Mouse (Mus musculus) brain, embryonic 14.5 days (tissue): ENCODE measurements at regions not wholly inside any gene's neighbourhood (a gene's known extent, or its start where the extent isn't known, plus 50 kb on each side); places are given as distances from the start of the nearest gene placed in this dataset.

ENCODE experiments used
- CTCF ChIP-seq: fragments of 200-500 bp; IDR thresholded peaks from 2 replicates; pipeline ENCODE4 v1.5.1; 2012; ENCODE audit warnings: inconsistent platforms, mild to moderate bottlenecking, moderate library complexity, borderline replicate concordance; ENCODE audit not compliant: insufficient read depth, insufficient read length; ENCODE audit errors: extremely low read depth
- POLR2A ChIP-seq: fragments of 200-500 bp; IDR thresholded peaks from 2 replicates; pipeline ENCODE4 v1.6.1; 2012; ENCODE audit warnings: mild to moderate bottlenecking, inconsistent platforms, borderline replicate concordance; ENCODE audit not compliant: poor library complexity, insufficient read depth, insufficient read length, severe bottlenecking; ENCODE audit errors: extremely low read depth

DNA sequence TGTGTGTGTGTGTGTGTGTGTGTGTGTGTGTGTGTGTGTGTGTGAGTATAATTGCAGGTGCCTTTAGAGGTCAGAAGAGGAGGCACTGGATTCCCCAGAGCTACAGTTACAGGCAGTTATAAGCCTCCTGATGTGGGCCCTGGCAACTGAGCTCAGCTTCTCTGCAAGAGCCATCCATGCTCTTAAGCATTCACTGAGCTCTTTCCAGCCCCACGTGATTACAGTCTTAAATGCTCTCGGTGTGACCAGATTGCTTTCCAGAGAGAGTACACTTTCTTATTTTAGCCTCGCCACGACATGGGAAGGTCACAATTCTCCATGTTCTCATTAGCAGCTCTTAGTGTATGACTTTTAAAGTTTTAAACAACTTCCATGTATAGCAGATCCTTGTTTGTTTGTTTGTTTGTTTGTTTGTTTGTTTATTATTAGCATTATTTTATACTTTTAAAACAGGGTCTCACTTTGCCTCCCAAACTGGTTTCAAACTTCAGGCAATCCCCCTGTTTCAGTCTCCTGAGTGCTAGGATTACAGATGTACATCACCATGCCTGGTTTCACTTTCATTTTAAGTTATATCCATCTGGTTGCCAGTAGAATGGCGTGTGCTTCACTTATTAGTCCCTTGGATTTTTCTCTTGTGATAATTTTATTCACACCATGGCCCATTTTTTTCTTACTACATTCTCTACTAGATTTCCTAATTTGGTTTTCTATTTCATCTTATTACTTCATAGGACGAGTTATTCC lies 58.9 kb upstream of the Lifr start:
- TF ChIP-seq CTCF (no peak), POLR2A (no peak)
